Mouse (Mus musculus) C2C12 (cell line): ENCODE results near the gene Dusp22. TPM values are rescaled to one million over a fixed set of nuclear protein-coding genes. Genes with fewer than 3 reads are reported as not detected.

Experiments
- H3K27me3 ChIP-seq: one replicate; pipeline ENCODE4 v1.6.1; 2011; ENCODE audit not compliant: control insufficient read depth, insufficient read depth, insufficient read length
- H3K36me3 ChIP-seq: one replicate; pipeline ENCODE4 v1.6.1; 2011; ENCODE audit not compliant: control insufficient read depth, insufficient read depth
- H3K4me3 ChIP-seq: one replicate; pipeline ENCODE4 v1.5.1; 2011; ENCODE audit warnings: mild to moderate bottlenecking, control low read depth; ENCODE audit not compliant: poor library complexity, insufficient read depth, severe bottlenecking
- H3K79me2 ChIP-seq: one replicate; pipeline ENCODE4 v1.6.1; 2011; ENCODE audit not compliant: control insufficient read depth, insufficient read depth
- H3K79me3 ChIP-seq: one replicate; pipeline ENCODE4 v1.6.1; 2011; ENCODE audit warnings: low read depth, control low read depth
- H3ac ChIP-seq: one replicate; pipeline ENCODE3; 2011; ENCODE audit warnings: low read depth; ENCODE audit not compliant: control insufficient read depth, insufficient read length
- CEBPB ChIP-seq: IDR thresholded peaks from one replicate; pipeline ENCODE4 v1.6.1; 2011; ENCODE audit warnings: low read depth, mild to moderate bottlenecking, control low read depth, moderate library complexity
- CTCF ChIP-seq: IDR thresholded peaks from one replicate; pipeline ENCODE4 v1.5.1; 2011; ENCODE audit not compliant: control insufficient read depth, insufficient read depth, insufficient read length
- FOSL1 ChIP-seq: IDR thresholded peaks from one replicate; pipeline ENCODE4 v1.8.0; 2011; ENCODE audit warnings: mild to moderate bottlenecking, low read length; ENCODE audit not compliant: poor library complexity, insufficient read depth, severe bottlenecking
- MAX ChIP-seq: IDR thresholded peaks from one replicate; pipeline ENCODE4 v1.6.1; 2011; ENCODE audit warnings: mild to moderate bottlenecking, control low read depth
- MYOD1 ChIP-seq: IDR thresholded peaks from one replicate; pipeline ENCODE4 v1.6.1; 2011; ENCODE audit warnings: low read depth; ENCODE audit not compliant: control insufficient read depth, insufficient read length
- MYOG ChIP-seq: IDR thresholded peaks from one replicate; pipeline ENCODE4 v1.6.1; 2011; ENCODE audit not compliant: control insufficient read depth, insufficient read length; ENCODE audit errors: extremely low read depth
- USF1 ChIP-seq: IDR thresholded peaks from one replicate; pipeline ENCODE4 v1.6.1; 2011; ENCODE audit warnings: low read depth, mild to moderate bottlenecking, control low read depth, moderate library complexity
- polyA plus RNA-seq: library from polyadenylated mRNA; unstranded; fragments of >200 nt; fragmentation: generic; extraction: Trizol; gene quantifications from one replicate; pipeline ENCODE4 v1.2.1, GENCODE M21; 2012; ENCODE audit warnings: missing spikeins

Dusp22 gene
- polyA plus RNA-seq, 1 experiment = 4.5 TPM

- TF ChIP-seq FOSL1 (no peak), CEBPB (no peak), MAX (no peak), MYOG (no peak), MYOD1 (no peak), CTCF (no peak), USF1 (no peak)
- Histone ChIP-seq H3K4me3 (no peak overlapping the region), H3K27me3 (no peaks in the 10 kb centered on the region), H3K79me2 (no peaks in the 10 kb centered on the region), H3ac (no peak overlapping the region), H3K79me3 (no peaks in the 10 kb centered on the region), H3K36me3 (no peaks in the 10 kb centered on the region)
Observed at GRCm38 (mm10) chr13:30732709-30733445, 73.1 kb downstream of the Dusp22 start.

GRCm38 (mm10) chr13:30736721-30737120, 76.9 kb downstream of the Dusp22 start:
- Histone ChIP-seq H3K79me3 (no peaks in the 10 kb centered on the region), H3ac (no peak overlapping the region), H3K4me3 (no peak overlapping the region), H3K27me3 (no peaks in the 10 kb centered on the region), H3K79me2 (no peaks in the 10 kb centered on the region), H3K36me3 (no peaks in the 10 kb centered on the region)
- TF ChIP-seq CTCF = no peak
- no peak for TF ChIP-seq FOSL1
- no peak for TF ChIP-seq MYOG
- no peak for TF ChIP-seq MYOD1
- TF ChIP-seq CEBPB = no peak

- no peak for TF ChIP-seq MYOG
- no peak for TF ChIP-seq USF1
- no peak for TF ChIP-seq MYOD1
- TF ChIP-seq CTCF = no peak
- TF ChIP-seq MAX = no peak
- no peak for TF ChIP-seq CEBPB
- Histone ChIP-seq H3K79me2 (no peaks in the 10 kb centered on the region), H3K27me3 (no peaks in the 10 kb centered on the region), H3K79me3 (no peaks in the 10 kb centered on the region), H3ac (no peak overlapping the region), H3K36me3 (no peaks in the 10 kb centered on the region), H3K4me3 (no peak overlapping the region)
Observed at GRCm38 (mm10) chr13:30737257-30737656, 77.5 kb downstream of the Dusp22 start.

DNA sequence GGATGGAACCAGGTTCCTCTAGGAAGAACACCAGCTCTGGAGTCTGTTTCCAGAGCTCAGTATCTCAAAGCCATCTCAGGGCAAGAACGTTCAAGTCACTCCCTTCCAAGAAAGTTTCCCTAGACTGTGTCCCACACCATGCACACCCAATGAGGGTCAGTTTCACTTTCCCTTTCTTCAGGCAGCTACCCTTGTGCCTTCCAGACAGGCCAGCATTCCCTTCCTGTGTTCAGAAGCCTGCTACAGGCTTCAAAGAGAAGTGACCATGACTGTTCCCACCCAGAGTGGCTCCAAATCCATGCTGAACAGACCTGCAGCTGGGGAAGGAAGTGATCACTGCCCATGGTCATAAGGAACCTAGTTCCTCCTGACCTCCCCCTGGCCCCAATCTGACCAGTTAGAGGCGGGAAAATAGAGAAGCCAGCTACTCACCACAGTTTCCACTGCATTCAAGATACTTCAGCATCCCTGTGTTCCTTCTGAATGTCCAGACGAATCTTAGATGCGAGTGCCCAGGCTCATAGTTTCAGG, 78.6 kb downstream of the Dusp22 start:
- H3K36me3 ChIP-seq = no peaks in the 10 kb centered on the region
- no peak overlapping the region for H3ac ChIP-seq
- H3K4me3 ChIP-seq = no peak overlapping the region
- H3K79me2 ChIP-seq = no peaks in the 10 kb centered on the region
- TF ChIP-seq MYOD1 = no peak
- no peak for TF ChIP-seq USF1
- TF ChIP-seq MYOG = no peak
- no peak for TF ChIP-seq CTCF
- no peaks in the 10 kb centered on the region for H3K27me3 ChIP-seq
- H3K79me3 ChIP-seq = no peaks in the 10 kb centered on the region

- Histone ChIP-seq H3K79me2 (no peaks in the 10 kb centered on the region), H3ac (no peak overlapping the region), H3K79me3 (no peaks in the 10 kb centered on the region), H3K4me3 (no peak overlapping the region), H3K27me3 (no peaks in the 10 kb centered on the region), H3K36me3 (no peaks in the 10 kb centered on the region)
- no peak for TF ChIP-seq USF1
- no peak for TF ChIP-seq FOSL1
- TF ChIP-seq MYOD1 = no peak
- TF ChIP-seq CTCF = no peak
- TF ChIP-seq CEBPB = no peak
- TF ChIP-seq MAX = no peak
- TF ChIP-seq MYOG = no peak
Observed at GRCm38 (mm10) chr13:30741172-30741571, 81.4 kb downstream of the Dusp22 start.

DNA sequence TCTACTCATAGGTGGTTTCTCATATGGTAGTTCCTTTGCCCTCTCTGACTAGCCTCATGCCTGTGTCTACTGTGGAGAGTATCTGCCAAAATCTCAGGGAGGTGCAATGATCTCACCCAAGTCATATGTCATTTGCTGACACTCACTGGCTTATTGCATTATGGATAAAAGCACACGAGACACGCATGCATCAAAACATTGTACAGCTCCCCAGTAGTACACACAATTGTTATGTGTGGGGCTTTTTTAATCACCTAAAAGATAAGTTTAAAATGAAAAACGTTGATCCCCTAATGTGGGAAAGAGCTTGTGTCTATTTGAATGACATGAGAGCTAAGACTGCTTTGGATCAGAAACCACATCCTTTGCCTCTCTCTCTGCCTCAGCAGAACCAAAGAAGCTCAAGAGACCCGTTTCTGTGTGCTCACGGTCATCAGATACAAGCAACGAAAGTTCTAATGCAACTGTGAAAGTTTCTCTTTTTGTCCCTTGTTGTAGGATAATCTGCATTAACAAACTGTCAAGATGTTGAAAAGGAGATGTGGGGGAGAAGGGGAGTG, 82.7 kb downstream of the Dusp22 start:
- no peak overlapping the region for H3ac ChIP-seq
- H3K27me3 ChIP-seq = no peaks in the 10 kb centered on the region
- no peaks in the 10 kb centered on the region for H3K79me3 ChIP-seq
- no peak overlapping the region for H3K4me3 ChIP-seq
- TF ChIP-seq MYOG (no peak), USF1 (no peak), MAX (no peak), CEBPB (no peak), MYOD1 (no peak), FOSL1 (no peak), CTCF (no peak)
- no peaks in the 10 kb centered on the region for H3K36me3 ChIP-seq
- no peaks in the 10 kb centered on the region for H3K79me2 ChIP-seq
